Mouse (Mus musculus) MEL (cell line): ENCODE measurements around the gene Tatdn2.

Source experiments
- CHD2 ChIP-seq: IDR thresholded peaks from 2 replicates; pipeline ENCODE4 v1.6.1; 2011; ENCODE audit warnings: low read length, improper control_type of control experiment
- CTCF ChIP-seq, 3 experiments: IDR thresholded peaks in 2 of 3; conservative IDR thresholded peaks in 1 of 3; 2 replicates each; pipeline ENCODE4 v1.5.1; 2011 to 2012; ENCODE audit warnings: low read length in 3 of 3, low read depth in 2 of 3, mild to moderate bottlenecking in 2 of 3, improper control_type of control experiment in 1 of 3, inconsistent platforms in 1 of 3, mixed read lengths in 1 of 3, moderate library complexity in 1 of 3; ENCODE audit not compliant: control insufficient read depth in 1 of 3, insufficient read depth in 1 of 3, poor library complexity in 1 of 3, severe bottlenecking in 1 of 3
- E2F4 ChIP-seq: IDR thresholded peaks from 2 replicates; pipeline ENCODE4 v1.6.1; 2011; ENCODE audit warnings: low read depth, low read length, improper control_type of control experiment, borderline replicate concordance
- EP300 ChIP-seq, 2 experiments: IDR thresholded peaks; 2 replicates each; pipeline ENCODE4 v1.6.1; 2011; ENCODE audit warnings: improper control_type of control experiment in 2 of 2, low read length in 2 of 2, low read depth in 1 of 2, mild to moderate bottlenecking in 1 of 2
- GABPA ChIP-seq: IDR thresholded peaks from 2 replicates; pipeline ENCODE4 v1.6.1; 2012; ENCODE audit warnings: low read depth, mild to moderate bottlenecking, inconsistent platforms, low read length, improper control_type of control experiment, moderate library complexity
- MAZ ChIP-seq: IDR thresholded peaks from 2 replicates; pipeline ENCODE4 v1.6.1; 2012; ENCODE audit warnings: low read depth, mild to moderate bottlenecking, inconsistent platforms, low read length, improper control_type of control experiment
- POLR2A ChIP-seq, 2 experiments: IDR thresholded peaks; 2 replicates each; pipeline ENCODE4 v1.6.1; 2011 to 2012; ENCODE audit warnings: low read length in 2 of 2, mild to moderate bottlenecking in 2 of 2, control low read depth in 1 of 2, improper control_type of control experiment in 1 of 2, low read depth in 1 of 2, moderate library complexity in 1 of 2; ENCODE audit not compliant: control insufficient read depth in 1 of 2, insufficient read depth in 1 of 2, poor library complexity in 1 of 2

- TF ChIP-seq EP300 (IDR thresholded peaks at IDR 0.05; ENCODE audit: low read depth in 1 of 2, low read length in 2 of 2) (no peak), E2F4 (no peak), GABPA (no peak), CTCF (IDR thresholded peaks at IDR 0.05 in 2 of 3, conservative IDR thresholded peaks at IDR 0.05 in 1 of 3; ENCODE audit: control insufficient read depth in 1 of 3, insufficient read depth in 1 of 3, low read depth in 2 of 3, low read length in 3 of 3, poor library complexity in 1 of 3, severe bottlenecking in 1 of 3) (no peak), MAZ (no peak), POLR2A (IDR thresholded peaks at IDR 0.05; ENCODE audit: control insufficient read depth in 1 of 2, insufficient read depth in 1 of 2, low read depth in 1 of 2, low read length in 2 of 2, poor library complexity in 1 of 2) (no peak), CHD2 (no peak)
These were observed 18.4 kb upstream of the Tatdn2 start for GRCm38 (mm10) chr6:113678246-113679012.
